Mouse (Mus musculus) CH12.LX (cell line): ENCODE measurements around the gene Fbxw4. TPM values are rescaled to one million over a fixed set of nuclear protein-coding genes. Genes with fewer than 3 reads are reported as not detected.

ENCODE experiments used
- DNase-seq: peaks from one replicate; pipeline ENCODE4 v3.0.0-alpha.2; 2013; ENCODE audit errors: extremely low read depth
- H3K27ac ChIP-seq: 2 replicates; pipeline ENCODE4 v1.5.1; 2012; ENCODE audit warnings: low read depth, mild to moderate bottlenecking, control low read depth, moderate library complexity; ENCODE audit not compliant: insufficient read depth
- H3K27me3 ChIP-seq: replicated peaks from 2 replicates; pipeline ENCODE3; 2012; ENCODE audit warnings: inconsistent platforms
- H3K36me3 ChIP-seq, 2 experiments: replicated peaks in 1 of 2; 2 replicates each; pipeline versions ENCODE3 to v1.6.1; 2012; ENCODE audit warnings: inconsistent platforms in 1 of 2, low read length in 1 of 2, mild to moderate bottlenecking in 1 of 2, mixed read lengths in 1 of 2, moderate library complexity in 1 of 2; ENCODE audit not compliant: control insufficient read depth in 1 of 2, insufficient read depth in 1 of 2
- H3K4me1 ChIP-seq, 2 experiments: 2 replicates each; pipeline ENCODE4 v1.6.1; 2012; ENCODE audit warnings: inconsistent platforms in 1 of 2, moderate library complexity in 1 of 2; ENCODE audit not compliant: insufficient read depth in 2 of 2, control insufficient read depth in 1 of 2
- H3K4me2 ChIP-seq: 2 replicates; pipeline ENCODE4 v1.6.1; 2012; ENCODE audit warnings: low read depth, mild to moderate bottlenecking, control low read depth; ENCODE audit not compliant: poor library complexity, insufficient read depth, severe bottlenecking
- H3K4me3 ChIP-seq, 3 experiments: fragments of 150-350 bp in 1 of 3; sonication (generic) in 1 of 3; replicated peaks in 1 of 3; 2 replicates each; pipeline versions ENCODE3 to v1.5.1; 2011 to 2012; ENCODE audit warnings: low read depth in 2 of 3, low read length in 2 of 3, mild to moderate bottlenecking in 2 of 3, moderate library complexity in 2 of 3, control low read depth in 1 of 3, improper control_type of control experiment in 1 of 3, inconsistent platforms in 1 of 3, mixed read lengths in 1 of 3; ENCODE audit not compliant: poor library complexity in 1 of 3
- H3K79me2 ChIP-seq: replicated peaks from 2 replicates; pipeline ENCODE4 v1.6.1; 2012; ENCODE audit warnings: mild to moderate bottlenecking, moderate library complexity; ENCODE audit not compliant: control insufficient read depth, poor library complexity, insufficient read depth, severe bottlenecking; ENCODE audit errors: extremely low read depth
- H3K9ac ChIP-seq: 2 replicates; pipeline ENCODE4 v1.6.1; 2012; ENCODE audit warnings: low read depth, mild to moderate bottlenecking, control low read depth, moderate library complexity; ENCODE audit not compliant: insufficient read depth
- H3K9me3 ChIP-seq: replicated peaks from 2 replicates; pipeline ENCODE3; 2012; ENCODE audit warnings: low read length, inconsistent platforms, mixed read lengths
- BHLHE40 ChIP-seq: IDR thresholded peaks from 2 replicates; pipeline ENCODE4 v1.6.1; 2011; ENCODE audit warnings: mild to moderate bottlenecking, low read depth, low read length, improper control_type of control experiment
- CHD1 ChIP-seq: IDR thresholded peaks from 2 replicates; pipeline ENCODE4 v1.6.1; 2012; ENCODE audit warnings: low read depth, low read length, improper control_type of control experiment, inconsistent platforms
- E2F4 ChIP-seq: IDR thresholded peaks from 2 replicates; pipeline ENCODE4 v1.6.1; 2011; ENCODE audit warnings: low read depth, low read length, improper control_type of control experiment; ENCODE audit not compliant: insufficient replicate concordance
- ELF1 ChIP-seq: IDR thresholded peaks from 2 replicates; pipeline ENCODE4 v1.6.1; 2014; ENCODE audit warnings: low read depth, mild to moderate bottlenecking, inconsistent platforms, low read length, improper control_type of control experiment
- ETS1 ChIP-seq: conservative IDR thresholded peaks from 2 replicates; pipeline ENCODE4 v1.6.1; 2012; ENCODE audit warnings: low read depth, mild to moderate bottlenecking, inconsistent platforms, low read length, improper control_type of control experiment, moderate library complexity
- GABPA ChIP-seq: IDR thresholded peaks from 2 replicates; pipeline ENCODE4 v1.6.1; 2012; ENCODE audit warnings: low read depth, low read length, improper control_type of control experiment, inconsistent platforms; ENCODE audit not compliant: insufficient replicate concordance
- HCFC1 ChIP-seq: IDR thresholded peaks from 2 replicates; pipeline ENCODE4 v1.6.1; 2012; ENCODE audit warnings: low read depth, mild to moderate bottlenecking, inconsistent platforms, low read length, improper control_type of control experiment
- JUND ChIP-seq: conservative IDR thresholded peaks from 2 replicates; pipeline ENCODE4 v1.6.1; 2011; ENCODE audit warnings: low read depth, low read length, improper control_type of control experiment
- MAFK ChIP-seq: IDR thresholded peaks from 2 replicates; pipeline ENCODE4 v1.6.1; 2011; ENCODE audit warnings: low read length, improper control_type of control experiment; ENCODE audit not compliant: insufficient replicate concordance
- MAX ChIP-seq: IDR thresholded peaks from 2 replicates; pipeline ENCODE4 v1.6.1; 2011; ENCODE audit warnings: low read length, improper control_type of control experiment
- MEF2A ChIP-seq: IDR thresholded peaks from 2 replicates; pipeline ENCODE4 v1.6.1; 2014; ENCODE audit warnings: low read depth, mild to moderate bottlenecking, inconsistent platforms, low read length, improper control_type of control experiment, borderline replicate concordance
- NRF1 ChIP-seq: IDR thresholded peaks from 2 replicates; pipeline ENCODE4 v1.6.1; 2014; ENCODE audit warnings: low read depth, mild to moderate bottlenecking, inconsistent platforms, low read length, improper control_type of control experiment, moderate library complexity
- PAX5 ChIP-seq: IDR thresholded peaks from 2 replicates; pipeline ENCODE4 v1.6.1; 2012; ENCODE audit warnings: low read length, inconsistent platforms, mixed read lengths
- TBP ChIP-seq: conservative IDR thresholded peaks from 2 replicates; pipeline ENCODE4 v1.6.1; 2011; ENCODE audit warnings: low read depth, low read length, improper control_type of control experiment
- TCF12 ChIP-seq: IDR thresholded peaks from 2 replicates; pipeline ENCODE4 v1.6.1; 2014; ENCODE audit warnings: low read depth, mild to moderate bottlenecking, inconsistent platforms, low read length, improper control_type of control experiment
- UBTF ChIP-seq: IDR thresholded peaks from 2 replicates; pipeline ENCODE4 v1.6.1; 2012; ENCODE audit warnings: low read depth, mild to moderate bottlenecking, inconsistent platforms, low read length, improper control_type of control experiment, moderate library complexity
- USF2 ChIP-seq: conservative IDR thresholded peaks from 2 replicates; pipeline ENCODE4 v1.6.1; 2011; ENCODE audit warnings: low read depth, low read length, improper control_type of control experiment
- ZKSCAN1 ChIP-seq: IDR thresholded peaks from 2 replicates; pipeline ENCODE4 v1.6.1; 2012; ENCODE audit warnings: low read depth, inconsistent platforms, low read length, improper control_type of control experiment, borderline replicate concordance
- ZNF384 ChIP-seq: IDR thresholded peaks from 2 replicates; pipeline ENCODE4 v1.6.1; 2012; ENCODE audit warnings: low read depth, low read length, improper control_type of control experiment, inconsistent platforms
- dilution Hi-C: fragments of 300-500 bp; cut with MboI; formaldehyde crosslinking; loops from 2 replicates; pipeline ENCODE4 v1.14.3; 2020; ENCODE audit warnings: low sequenced_read_pairs; ENCODE audit not compliant: extremely low pct_unique_long_range_greater_than_20kb, extremely low pct_ligation_motif_present
- in situ Hi-C: fragments of 300-500 bp; cut with MboI; formaldehyde crosslinking; loops from 3 replicates; pipeline ENCODE4 v1.14.3; 2019; ENCODE audit warnings: low sequenced_read_pairs, low pct_ligation_motif_present, low pct_unique_long_range_greater_than_20kb, mixed read lengths
- polyA plus RNA-seq: library from polyadenylated mRNA; unstranded; fragments of >175 nt; gene quantifications from 2 replicates; pipeline ENCODE4 v1.2.1, GENCODE M21; 2012; ENCODE audit warnings: low read depth; ENCODE audit not compliant: insufficient read length
- total RNA-seq, 2 experiments: library from RNA; depleted of rRNA; stranded (reverse); fragments of 300-350 nt in 1 of 2; fragments of >200 nt in 1 of 2; gene quantifications; 2 replicates each; pipeline ENCODE4 v1.2.3; 2012 to 2014

Gene Fbxw4
- total and polyA plus RNA-seq, 3 experiments = 4.5 to 8.6 (median 7.5) TPM

- peaks cover 0 to 2% of the 10 kb centered on the region in 2 experiments; a peak in 2 of 4 replicates for H3K4me1 ChIP-seq
- TF ChIP-seq MEF2A = no peak
- in situ Hi-C loops = no loop called here
Observed at GRCm38 (mm10) chr19:45535929-45536328, 124.2 kb downstream of the Fbxw4 start.

GRCm38 (mm10) chr19:45535214-45535735 lies 124.8 kb downstream of the Fbxw4 start:
- no peak for DNase-seq
- Histone ChIP-seq H3K4me2 (no peak overlapping the region), H3K36me3 (peaks cover 0 to 6% of the 10 kb centered on the region in 2 experiments), H3K27me3 (peaks cover 3% of the 10 kb centered on the region), H3K79me2 (no peaks in the 10 kb centered on the region), H3K9me3 (no peaks in the 10 kb centered on the region), H3K4me3 (no peak overlapping the region), H3K9ac (no peak overlapping the region), H3K4me1 (no peaks in the 10 kb centered on the region; a peak in 1 of 4 replicates), H3K27ac (no peak overlapping the region)
- TF ChIP-seq TCF12 (no peak), MAX (no peak), ELF1 (no peak), NRF1 (no peak), ZNF384 (no peak), TBP (no peak), BHLHE40 (no peak), HCFC1 (no peak), GABPA (no peak), ZKSCAN1 (no peak), JUND (no peak), PAX5 (no peak), USF2 (no peak), CHD1 (no peak), MAFK (no peak), ETS1 (no peak), UBTF (no peak), E2F4 (no peak)
- in situ Hi-C loops = no loop called here
- dilution Hi-C loops = no loop called here

More at GRCm38 (mm10) chr19:45535929-45536328, 124.2 kb downstream of the Fbxw4 start:
- H3K36me3 ChIP-seq = peaks cover 0 to under 1% of the 10 kb centered on the region in 2 experiments
- H3K27ac ChIP-seq = no peak overlapping the region
- no peaks in the 10 kb centered on the region for H3K79me2 ChIP-seq
- peaks cover 9% of the 10 kb centered on the region for H3K27me3 ChIP-seq
- DNase-seq = no peak
- H3K4me2 ChIP-seq = no peak overlapping the region
- no peak overlapping the region for H3K4me3 ChIP-seq
- no peak overlapping the region for H3K9ac ChIP-seq
- H3K9me3 ChIP-seq = no peaks in the 10 kb centered on the region
- dilution Hi-C loops = no loop called here
